Mouse (Mus musculus) kidney, adult 9 months (tissue): ENCODE measurements around the gene Cct2.
A peak's percentile ranks its signal among the peaks of the same experiment; 100 is the strongest.

Experiments
- DNase-seq: peaks from one replicate; pipeline ENCODE4 v3.0.0; 2022

Cct2 gene

GRCm38 (mm10) chr10:117063254-117064021 lies at the start of gene Cct2:
Cct2 (minus strand) TSS chr10:117063814.
- peak; percentile 91 for DNase-seq

GRCm38 (mm10) chr10:117112545-117112944 lies 48.9 kb upstream of the Cct2 start:
- DNase-seq, result no peak

- DNase-seq, result no peak
Measured at GRCm38 (mm10) chr10:117111455-117111854, 47.8 kb upstream of the Cct2 start.

GRCm38 (mm10) chr10:117110271-117110670 lies 46.7 kb upstream of the Cct2 start:
- no peak for DNase-seq

- no peak for DNase-seq
Measured at GRCm38 (mm10) chr10:117106686-117107085, 43.1 kb upstream of the Cct2 start.

- no peak for DNase-seq
Measured at GRCm38 (mm10) chr10:117106244-117106643, 42.6 kb upstream of the Cct2 start.

GRCm38 (mm10) chr10:117105015-117105414 lies 41.4 kb upstream of the Cct2 start:
- DNase-seq, result no peak

GRCm38 (mm10) chr10:117103854-117104598 lies 40.4 kb upstream of the Cct2 start:
- no peak for DNase-seq

GRCm38 (mm10) chr10:117100175-117100574 lies 36.6 kb upstream of the Cct2 start:
- no peak for DNase-seq

GRCm38 (mm10) chr10:117097116-117097698 lies 33.6 kb upstream of the Cct2 start:
- no peak for DNase-seq

- DNase-seq, result no peak
Measured at GRCm38 (mm10) chr10:117096096-117096495, 32.5 kb upstream of the Cct2 start.

- peak; percentile 33 for DNase-seq
Measured at GRCm38 (mm10) chr10:117094504-117095329, 31.1 kb upstream of the Cct2 start.

GRCm38 (mm10) chr10:117089628-117090027 lies 26.0 kb upstream of the Cct2 start:
- peak; percentile 25 for DNase-seq

GRCm38 (mm10) chr10:117081914-117082359 lies 18.3 kb upstream of the Cct2 start:
- no peak for DNase-seq

- DNase-seq, result no peak
Measured at GRCm38 (mm10) chr10:117081326-117081725, 17.7 kb upstream of the Cct2 start.

GRCm38 (mm10) chr10:117078284-117078683 lies 14.7 kb upstream of the Cct2 start:
- DNase-seq, result peak; percentile 42

- no peak for DNase-seq
Measured at GRCm38 (mm10) chr10:117073176-117073575, 9.6 kb upstream of the Cct2 start.

GRCm38 (mm10) chr10:117072191-117072888 lies 8.7 kb upstream of the Cct2 start:
- no peak for DNase-seq

GRCm38 (mm10) chr10:117069109-117069508 lies 5.5 kb upstream of the Cct2 start:
- DNase-seq, result no peak

GRCm38 (mm10) chr10:117064076-117064475 lies 462 bp upstream of the Cct2 start:
- no peak for DNase-seq

- DNase-seq, result no peak
Measured at GRCm38 (mm10) chr10:117062894-117063253, 740 bp downstream of the Cct2 start.

- no peak for DNase-seq
Measured at GRCm38 (mm10) chr10:117055668-117056067, 7.9 kb downstream of the Cct2 start.
